Mouse (Mus musculus) lung, postnatal 0 days (tissue): ENCODE measurements around the gene Dock7.

ENCODE experiments used
- CTCF ChIP-seq: IDR thresholded peaks from 2 replicates; pipeline ENCODE4 v1.5.1; 2016; ENCODE audit warnings: antibody characterized with exemption, mild to moderate bottlenecking
- EP300 ChIP-seq: IDR thresholded peaks from 2 replicates; pipeline ENCODE4 v1.6.1; 2016; ENCODE audit warnings: antibody characterized with exemption, mild to moderate bottlenecking, control low read depth

DNA sequence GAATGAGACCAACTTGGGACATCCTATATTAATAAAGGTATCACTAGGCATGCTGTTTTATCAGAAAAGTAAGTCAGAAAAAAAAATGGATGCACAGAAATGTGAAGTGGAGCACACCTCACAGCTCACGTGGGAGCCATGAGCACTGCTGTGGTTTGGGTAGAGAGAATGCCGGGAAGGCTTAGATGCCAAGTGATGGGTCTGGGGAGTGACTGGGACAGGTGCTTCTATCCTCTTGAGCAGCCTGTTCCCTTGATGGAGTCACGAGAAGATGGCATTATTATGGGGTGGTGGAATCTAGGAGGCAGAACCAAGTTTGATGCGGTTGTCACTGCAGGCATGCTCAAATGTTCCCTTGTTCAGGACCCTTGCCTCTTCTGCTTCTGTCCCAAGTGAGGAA lies 109.7 kb downstream of the Dock7 start:
- TF ChIP-seq EP300 (no peak), CTCF (no peak)
